Mouse (Mus musculus) hindbrain, embryonic 11.5 days (tissue): Measurements from ENCODE around the gene Arid3b. TPM values are rescaled to one million over a fixed set of nuclear protein-coding genes. Genes with fewer than 3 reads are reported as not detected.

Experiments
- ATAC-seq: fragments of 200-750 bp; cut with Nextera tagmentation; 2 replicates; pipeline ENCODE4 v1.8.0; 2017; ENCODE audit warnings: mild to moderate bottlenecking, moderate TSS enrichment, moderate library complexity; ENCODE audit not compliant: low FRiP score
- DNase-seq: peaks from one replicate; pipeline ENCODE4 v3.0.0-alpha.2; 2015; ENCODE audit warnings: low spot score
- H3K27ac ChIP-seq: fragments of 300-500 bp; sonication (generic); 2 replicates; pipeline ENCODE4 v1.5.1; 2014; ENCODE audit warnings: mild to moderate bottlenecking, low read depth, low read length
- H3K27me3 ChIP-seq: fragments of 300-500 bp; sonication (generic); 2 replicates; pipeline ENCODE4 v1.6.1; 2014; ENCODE audit warnings: mild to moderate bottlenecking, low read length, moderate library complexity, mixed read lengths; ENCODE audit not compliant: control insufficient read depth, insufficient read depth
- H3K36me3 ChIP-seq: fragments of 300-500 bp; sonication (generic); 2 replicates; pipeline ENCODE4 v1.6.1; 2014; ENCODE audit warnings: mild to moderate bottlenecking, low read length, moderate library complexity, mixed read lengths; ENCODE audit not compliant: control insufficient read depth, insufficient read depth
- H3K4me1 ChIP-seq: fragments of 300-500 bp; sonication (generic); replicated peaks from 2 replicates; pipeline ENCODE4 v1.6.1; 2014; ENCODE audit warnings: low read length, mixed read lengths; ENCODE audit not compliant: control insufficient read depth, insufficient read depth
- H3K4me2 ChIP-seq: fragments of 300-500 bp; sonication (generic); replicated peaks from 2 replicates; pipeline ENCODE4 v1.6.1; 2014; ENCODE audit warnings: mild to moderate bottlenecking, low read depth, low read length
- H3K4me3 ChIP-seq: fragments of 300-500 bp; sonication (generic); 2 replicates; pipeline ENCODE4 v1.5.1; 2014; ENCODE audit warnings: low read depth, low read length
- H3K9ac ChIP-seq: fragments of 300-500 bp; sonication (generic); 2 replicates; pipeline ENCODE4 v1.6.1; 2014; ENCODE audit warnings: low read depth, low read length
- H3K9me3 ChIP-seq: fragments of 300-500 bp; sonication (generic); 2 replicates; pipeline ENCODE4 v1.6.1; 2016; ENCODE audit warnings: low read length; ENCODE audit not compliant: control insufficient read depth
- WGBS: fragments of 180-500 bp; shearing (Covaris S2); extraction: QIAGEN DNeasy Blood & Tissue Kit; methylation state at CpG from one replicate; pipeline ENCODE4 v1.1.7; 2014; 5-methylcytosine and 5-hydroxymethylcytosine counted together
- polyA plus RNA-seq: library from polyadenylated mRNA; unstranded; fragments of >200 nt; fragmentation: Nextera tagmentation; extraction: Ambion mirVana; gene quantifications from 2 replicates; pipeline ENCODE4 v1.2.1, GENCODE M21; 2014

The Arid3b gene
- polyA plus RNA-seq, 1 experiment from 2014 or later: 27.7 TPM

GRCm38 (mm10) chr9:57758528-57758927 is 78.1 kb downstream of the Arid3b start:
- no peak overlapping the region for H3K4me2 ChIP-seq
- ATAC-seq (no peak), DNase-seq (no peak)
- no peaks in the 10 kb centered on the region for H3K27me3 ChIP-seq
- H3K27ac ChIP-seq: no peak overlapping the region
- WGBS: 91% methylated on average over 22 of the region's 22 CpGs
- H3K9me3 ChIP-seq: no peaks in the 10 kb centered on the region
- H3K9ac ChIP-seq: no peak overlapping the region
- peaks cover 15% of the 10 kb centered on the region for H3K36me3 ChIP-seq
- peaks cover 9% of the 10 kb centered on the region for H3K4me1 ChIP-seq
- no peak overlapping the region for H3K4me3 ChIP-seq

- Histone ChIP-seq H3K27me3 (no peaks in the 10 kb centered on the region), H3K9me3 (no peaks in the 10 kb centered on the region), H3K4me1 (no peaks in the 10 kb centered on the region; the same call in 1 of the 2 replicates), H3K4me2 (no peak overlapping the region), H3K9ac (no peak overlapping the region), H3K36me3 (peaks cover 18% of the 10 kb centered on the region), H3K4me3 (no peak overlapping the region), H3K27ac (no peak overlapping the region)
- ATAC-seq: no peak
- no peak for DNase-seq
- 84% methylated on average over 3 of the region's 3 CpGs for WGBS
Measured at GRCm38 (mm10) chr9:57757578-57757977, 79.0 kb downstream of the Arid3b start.

- Histone ChIP-seq H3K4me3 (no peak overlapping the region), H3K9ac (no peak overlapping the region), H3K27me3 (no peaks in the 10 kb centered on the region), H3K4me2 (no peak overlapping the region), H3K36me3 (peaks cover 32% of the 10 kb centered on the region), H3K4me1 (no peaks in the 10 kb centered on the region), H3K27ac (no peak overlapping the region), H3K9me3 (no peaks in the 10 kb centered on the region)
- ATAC-seq (no peak), DNase-seq (no peak)
- WGBS: 91% methylated on average over 7 of the region's 7 CpGs
Measured at GRCm38 (mm10) chr9:57750901-57751300, 85.7 kb downstream of the Arid3b start.

- no peak overlapping the region for H3K4me2 ChIP-seq
- no peaks in the 10 kb centered on the region for H3K27me3 ChIP-seq
- H3K4me3 ChIP-seq: no peak overlapping the region
- WGBS: 83% methylated on average over 1 of the region's 1 CpGs
- no peaks in the 10 kb centered on the region for H3K9me3 ChIP-seq
- H3K27ac ChIP-seq: no peak overlapping the region
- peaks cover 23% of the 10 kb centered on the region; the same call in 1 of the 2 replicates for H3K36me3 ChIP-seq
- H3K4me1 ChIP-seq: no peaks in the 10 kb centered on the region
- no peak for ATAC-seq
- no peak for DNase-seq
- H3K9ac ChIP-seq: no peak overlapping the region
Measured at GRCm38 (mm10) chr9:57748831-57749230, 87.8 kb downstream of the Arid3b start.

- peaks cover 18% of the 10 kb centered on the region; the same call in 1 of the 2 replicates for H3K36me3 ChIP-seq
- ATAC-seq (no peak), DNase-seq (no peak)
- no peaks in the 10 kb centered on the region for H3K9me3 ChIP-seq
- no peak overlapping the region for H3K4me2 ChIP-seq
- no peak overlapping the region for H3K4me3 ChIP-seq
- 91% methylated on average over 6 of the region's 6 CpGs for WGBS
- H3K4me1 ChIP-seq: no peaks in the 10 kb centered on the region
- no peak overlapping the region for H3K9ac ChIP-seq
- H3K27me3 ChIP-seq: no peaks in the 10 kb centered on the region
- H3K27ac ChIP-seq: no peak overlapping the region
Measured at GRCm38 (mm10) chr9:57748137-57748536, 88.5 kb downstream of the Arid3b start.

- Histone ChIP-seq H3K4me2 (no peak overlapping the region), H3K4me1 (no peaks in the 10 kb centered on the region), H3K36me3 (peaks cover 14% of the 10 kb centered on the region; the same call in 1 of the 2 replicates), H3K27ac (no peak overlapping the region), H3K9me3 (no peaks in the 10 kb centered on the region), H3K9ac (no peak overlapping the region), H3K27me3 (no peaks in the 10 kb centered on the region), H3K4me3 (no peak overlapping the region)
- DNase-seq (no peak), ATAC-seq (no peak)
- 83% methylated on average over 1 of the region's 1 CpGs for WGBS
Measured at GRCm38 (mm10) chr9:57747067-57747466, 89.5 kb downstream of the Arid3b start.

- no peak for ATAC-seq
- Histone ChIP-seq H3K4me3 (no peak overlapping the region), H3K36me3 (no peaks in the 10 kb centered on the region; the same call in 1 of the 2 replicates), H3K9ac (no peak overlapping the region), H3K27me3 (no peaks in the 10 kb centered on the region), H3K9me3 (no peaks in the 10 kb centered on the region), H3K27ac (no peak overlapping the region), H3K4me1 (no peaks in the 10 kb centered on the region), H3K4me2 (no peak overlapping the region)
- DNase-seq: peak; percentile 70
- 78% methylated on average over 3 of the region's 3 CpGs for WGBS
Measured at GRCm38 (mm10) chr9:57744462-57745091, 92.0 kb downstream of the Arid3b start.

Other genes starting within 250 kb of the Arid3b start
- gene Ulk3, start 247.3 kb downstream of the Arid3b start, polyA plus RNA-seq: 5.2 and 8.6 TPM in 2 replicates
- gene Cplx3, start 230.5 kb downstream of the Arid3b start, polyA plus RNA-seq: 0.09 and 0.11 TPM in 2 replicates
- not detected in 2 replicates for gene Lman1l, start 216.0 kb downstream of the Arid3b start, polyA plus RNA-seq
- 29.4 and 30.7 TPM in 2 replicates for gene Csk, start 183.2 kb downstream of the Arid3b start, polyA plus RNA-seq
- not detected in 2 replicates for gene Cyp1a2, start 153.1 kb downstream of the Arid3b start, polyA plus RNA-seq
- gene Cyp1a1, start 148.9 kb downstream of the Arid3b start, polyA plus RNA-seq: not detected in 2 replicates
- 23.7 and 28.4 TPM in 2 replicates for gene Edc3, start 128.3 kb downstream of the Arid3b start, polyA plus RNA-seq
- gene Clk3, start 70.9 kb downstream of the Arid3b start, polyA plus RNA-seq: 83.8 and 91.4 TPM in 2 replicates
- gene Ubl7, start 74.2 kb upstream of the Arid3b start, polyA plus RNA-seq: 121 and 122 TPM in 2 replicates
- 2.0 and 3.6 TPM in 2 replicates for gene Sema7a, start 103.3 kb upstream of the Arid3b start, polyA plus RNA-seq
- gene Cyp11a1, start 169.6 kb upstream of the Arid3b start, polyA plus RNA-seq: not detected in 2 replicates
- gene Stra6, start 227.0 kb upstream of the Arid3b start, polyA plus RNA-seq: 8.2 and 12.7 TPM in 2 replicates